Mouse (Mus musculus) liver (tissue): ENCODE results near the gene Mapk9.

Experiments
- DNase-seq: peaks from one replicate; pipeline ENCODE4 v3.0.0-alpha.2; 2020; ENCODE audit warnings: mixed read lengths

The Mapk9 gene

GRCm38 (mm10) chr11:49895966-49896590 lies 49.5 kb downstream of the Mapk9 start:
- no peak for DNase-seq

GRCm38 (mm10) chr11:49900043-49900442 lies 53.5 kb downstream of the Mapk9 start:
- no peak for DNase-seq

- DNase-seq = no peak
Measured at GRCm38 (mm10) chr11:49900962-49901658, 54.6 kb downstream of the Mapk9 start.

- DNase-seq = peak; percentile 53
Measured at GRCm38 (mm10) chr11:49901659-49902458, 55.3 kb downstream of the Mapk9 start, which contains the start of gene Rasgef1c. TSS of gene Rasgef1c (plus strand) at chr11:49901835.

GRCm38 (mm10) chr11:49903333-49903732 lies 56.8 kb downstream of the Mapk9 start:
- DNase-seq = peak; percentile 44

- no peak for DNase-seq
Measured at GRCm38 (mm10) chr11:49918521-49919180, 72.1 kb downstream of the Mapk9 start.

GRCm38 (mm10) chr11:49919304-49919703 lies 72.8 kb downstream of the Mapk9 start:
- DNase-seq = no peak

GRCm38 (mm10) chr11:49923539-49923938 lies 77.0 kb downstream of the Mapk9 start:
- DNase-seq = no peak

- DNase-seq = peak; percentile 51
Measured at GRCm38 (mm10) chr11:49926183-49926582, 79.6 kb downstream of the Mapk9 start.

- no peak for DNase-seq
Measured at GRCm38 (mm10) chr11:49927169-49927568, 80.6 kb downstream of the Mapk9 start.

- DNase-seq = no peak
Measured at GRCm38 (mm10) chr11:49927670-49928069, 81.1 kb downstream of the Mapk9 start.

GRCm38 (mm10) chr11:49931037-49931625 lies 84.6 kb downstream of the Mapk9 start:
- no peak for DNase-seq

GRCm38 (mm10) chr11:49931853-49932252 lies 85.3 kb downstream of the Mapk9 start:
- DNase-seq = no peak

GRCm38 (mm10) chr11:49933811-49934210 lies 87.3 kb downstream of the Mapk9 start:
- no peak for DNase-seq

GRCm38 (mm10) chr11:49934322-49934721 lies 87.8 kb downstream of the Mapk9 start:
- no peak for DNase-seq
